Mouse (Mus musculus): ENCODE measurements around the gene Tln1. TPM values are rescaled to one million over a fixed set of nuclear protein-coding genes. Genes with fewer than 3 reads are reported as not detected.
"Not testable (repeated sequence)": the region's sequence is repeated elsewhere in the genome, so short reads cannot be mapped to it uniquely, and the experiment has no call there.

Tln1 gene
- polyA plus RNA-seq, 1 experiment from 2014 or later: 90.9 TPM

GRCm38 (mm10) chr4:43558028-43558630 lies 4.4 kb downstream of the Tln1 start:
- H3K27me3 ChIP-seq (ENCODE audit: control insufficient read depth, insufficient read depth, low read length): no peaks in the 10 kb centered on the region
- peaks cover 48% of the 10 kb centered on the region for H3K36me3 ChIP-seq (ENCODE audit: control insufficient read depth, insufficient read depth, low read length)
- WGBS: 2% methylated on average over 5 of the region's 5 CpGs
- peaks cover 34 to 46% of the 10 kb centered on the region in 2 experiments for H3K4me1 ChIP-seq (ENCODE audit: control insufficient read depth in 2 of 2, insufficient read depth in 2 of 2, low read length in 2 of 2)
- peak overlapping the region; percentile 8 to 93 for H3K4me3 ChIP-seq (ENCODE audit: control insufficient read depth in 1 of 2, insufficient read depth in 1 of 2, low read depth in 1 of 2, low read length in 2 of 2)
- no peaks in the 10 kb centered on the region for H3K9me3 ChIP-seq (ENCODE audit: control insufficient read depth, low read length)
- peak overlapping the region; percentile 88 for H3K4me2 ChIP-seq (ENCODE audit: low read length)
- H3K9ac ChIP-seq (ENCODE audit: low read length): peak overlapping the region; percentile 99
- H3K27ac ChIP-seq (replicated peaks in 1 of 2; ENCODE audit: control insufficient read depth in 1 of 2, insufficient read depth in 1 of 2, low read depth in 2 of 2, low read length in 2 of 2): peak overlapping the region; percentile 97 to 100
- ATAC-seq (ENCODE audit: insufficient number of reproducible peaks, insufficient read depth, low FRiP score, low read depth): 0 out of 2 replicates have a peak, but pooled peaks have one; percentile 4

GRCm38 (mm10) chr4:43555926-43556325 lies 6.6 kb downstream of the Tln1 start:
- Histone ChIP-seq H3K36me3 (ENCODE audit: control insufficient read depth, insufficient read depth, low read length) (peaks cover 70% of the 10 kb centered on the region), H3K4me3 (ENCODE audit: control insufficient read depth in 1 of 2, insufficient read depth in 1 of 2, low read depth in 1 of 2, low read length in 2 of 2) (no peak overlapping the region), H3K27me3 (ENCODE audit: control insufficient read depth, insufficient read depth, low read length) (no peaks in the 10 kb centered on the region), H3K4me1 (ENCODE audit: control insufficient read depth in 2 of 2, insufficient read depth in 2 of 2, low read length in 2 of 2) (peaks cover 31 to 41% of the 10 kb centered on the region in 2 experiments), H3K4me2 (ENCODE audit: low read length) (no peak overlapping the region), H3K9ac (ENCODE audit: low read length) (no peak overlapping the region), H3K9me3 (ENCODE audit: control insufficient read depth, low read length) (peaks cover 6% of the 10 kb centered on the region), H3K27ac (replicated peaks in 1 of 2; ENCODE audit: control insufficient read depth in 1 of 2, insufficient read depth in 1 of 2, low read depth in 2 of 2, low read length in 2 of 2) (no peak overlapping the region)
- 97% methylated on average over 7 of the region's 7 CpGs for WGBS
- ATAC-seq (ENCODE audit: insufficient number of reproducible peaks, insufficient read depth, low FRiP score, low read depth): no peak

GRCm38 (mm10) chr4:43553891-43554290 lies 8.6 kb downstream of the Tln1 start:
- ATAC-seq (ENCODE audit: insufficient number of reproducible peaks, insufficient read depth, low FRiP score, low read depth): no peak
- H3K9me3 ChIP-seq (ENCODE audit: control insufficient read depth, low read length): peaks cover 6% of the 10 kb centered on the region

GRCm38 (mm10) chr4:43552437-43552836 lies 10.1 kb downstream of the Tln1 start:
- H3K27ac ChIP-seq (replicated peaks in 1 of 2; ENCODE audit: control insufficient read depth in 1 of 2, insufficient read depth in 1 of 2, low read depth in 2 of 2, low read length in 2 of 2): no peak overlapping the region
- peaks cover 6% of the 10 kb centered on the region for H3K9me3 ChIP-seq (ENCODE audit: control insufficient read depth, low read length)
- WGBS: 96% methylated on average over 5 of the region's 5 CpGs
- no peak overlapping the region for H3K4me2 ChIP-seq (ENCODE audit: low read length)
- H3K4me3 ChIP-seq (ENCODE audit: control insufficient read depth in 1 of 2, insufficient read depth in 1 of 2, low read depth in 1 of 2, low read length in 2 of 2): no peak overlapping the region
- no peak for ATAC-seq (ENCODE audit: insufficient number of reproducible peaks, insufficient read depth, low FRiP score, low read depth)
- peaks cover 100% of the 10 kb centered on the region for H3K36me3 ChIP-seq (ENCODE audit: control insufficient read depth, insufficient read depth, low read length)
- H3K9ac ChIP-seq (ENCODE audit: low read length): no peak overlapping the region
- H3K27me3 ChIP-seq (ENCODE audit: control insufficient read depth, insufficient read depth, low read length): no peaks in the 10 kb centered on the region
- peaks cover 4 to 6% of the 10 kb centered on the region in 2 experiments for H3K4me1 ChIP-seq (ENCODE audit: control insufficient read depth in 2 of 2, insufficient read depth in 2 of 2, low read length in 2 of 2)

More at GRCm38 (mm10) chr4:43553891-43554290, 8.6 kb downstream of the Tln1 start:
- H3K4me2 ChIP-seq (ENCODE audit: low read length): no peak overlapping the region
- H3K9ac ChIP-seq (ENCODE audit: low read length): no peak overlapping the region
- peaks cover 86% of the 10 kb centered on the region for H3K36me3 ChIP-seq (ENCODE audit: control insufficient read depth, insufficient read depth, low read length)
- H3K27ac ChIP-seq (replicated peaks in 1 of 2; ENCODE audit: control insufficient read depth in 1 of 2, insufficient read depth in 1 of 2, low read depth in 2 of 2, low read length in 2 of 2): no peak overlapping the region
- H3K4me3 ChIP-seq (ENCODE audit: control insufficient read depth in 1 of 2, insufficient read depth in 1 of 2, low read depth in 1 of 2, low read length in 2 of 2): no peak overlapping the region
- peaks cover 16 to 21% of the 10 kb centered on the region in 2 experiments for H3K4me1 ChIP-seq (ENCODE audit: control insufficient read depth in 2 of 2, insufficient read depth in 2 of 2, low read length in 2 of 2)
- H3K27me3 ChIP-seq (ENCODE audit: control insufficient read depth, insufficient read depth, low read length): no peaks in the 10 kb centered on the region

- peaks cover 100% of the 10 kb centered on the region for H3K36me3 ChIP-seq (ENCODE audit: control insufficient read depth, insufficient read depth, low read length)
- not testable (repeated sequence) for H3K9ac ChIP-seq (ENCODE audit: low read length); H3K27me3 ChIP-seq (ENCODE audit: control insufficient read depth, insufficient read depth, low read length); ATAC-seq (ENCODE audit: insufficient number of reproducible peaks, insufficient read depth, low FRiP score, low read depth); H3K4me2 ChIP-seq (ENCODE audit: low read length); H3K4me3 ChIP-seq (ENCODE audit: control insufficient read depth in 1 of 2, insufficient read depth in 1 of 2, low read depth in 1 of 2, low read length in 2 of 2); H3K27ac ChIP-seq (replicated peaks in 1 of 2; ENCODE audit: control insufficient read depth in 1 of 2, insufficient read depth in 1 of 2, low read depth in 2 of 2, low read length in 2 of 2); H3K4me1 ChIP-seq (ENCODE audit: control insufficient read depth in 2 of 2, insufficient read depth in 2 of 2, low read length in 2 of 2); H3K9me3 ChIP-seq (ENCODE audit: control insufficient read depth, low read length)
- WGBS: 78% methylated on average over 6 of the region's 6 CpGs
Measured at GRCm38 (mm10) chr4:43551854-43552253, 10.6 kb downstream of the Tln1 start.

GRCm38 (mm10) chr4:43549055-43549454 lies 13.4 kb downstream of the Tln1 start:
- Histone ChIP-seq H3K4me1 (ENCODE audit: control insufficient read depth in 2 of 2, insufficient read depth in 2 of 2, low read length in 2 of 2) (no peaks in the 10 kb centered on the region), H3K27ac (replicated peaks in 1 of 2; ENCODE audit: control insufficient read depth in 1 of 2, insufficient read depth in 1 of 2, low read depth in 2 of 2, low read length in 2 of 2) (no peak overlapping the region), H3K4me3 (ENCODE audit: control insufficient read depth in 1 of 2, insufficient read depth in 1 of 2, low read depth in 1 of 2, low read length in 2 of 2) (no peak overlapping the region), H3K4me2 (ENCODE audit: low read length) (no peak overlapping the region), H3K27me3 (ENCODE audit: control insufficient read depth, insufficient read depth, low read length) (no peaks in the 10 kb centered on the region), H3K9ac (ENCODE audit: low read length) (no peak overlapping the region), H3K9me3 (ENCODE audit: control insufficient read depth, low read length) (peaks cover 6% of the 10 kb centered on the region), H3K36me3 (ENCODE audit: control insufficient read depth, insufficient read depth, low read length) (peaks cover 100% of the 10 kb centered on the region)
- 86% methylated on average over 12 of the region's 12 CpGs for WGBS
- no peak for ATAC-seq (ENCODE audit: insufficient number of reproducible peaks, insufficient read depth, low FRiP score, low read depth)

GRCm38 (mm10) chr4:43547160-43547559 lies 15.3 kb downstream of the Tln1 start:
- H3K9ac ChIP-seq (ENCODE audit: low read length): no peak overlapping the region
- no peaks in the 10 kb centered on the region for H3K27me3 ChIP-seq (ENCODE audit: control insufficient read depth, insufficient read depth, low read length)
- WGBS: 93% methylated on average over 8 of the region's 8 CpGs

More at GRCm38 (mm10) chr4:43547160-43547559, 15.3 kb downstream of the Tln1 start:
- Histone ChIP-seq H3K27ac (replicated peaks in 1 of 2; ENCODE audit: control insufficient read depth in 1 of 2, insufficient read depth in 1 of 2, low read depth in 2 of 2, low read length in 2 of 2) (no peak overlapping the region), H3K4me1 (ENCODE audit: control insufficient read depth in 2 of 2, insufficient read depth in 2 of 2, low read length in 2 of 2) (no peaks in the 10 kb centered on the region), H3K36me3 (ENCODE audit: control insufficient read depth, insufficient read depth, low read length) (peaks cover 100% of the 10 kb centered on the region), H3K4me2 (ENCODE audit: low read length) (no peak overlapping the region), H3K9me3 (ENCODE audit: control insufficient read depth, low read length) (peaks cover 2% of the 10 kb centered on the region), H3K4me3 (ENCODE audit: control insufficient read depth in 1 of 2, insufficient read depth in 1 of 2, low read depth in 1 of 2, low read length in 2 of 2) (no peak overlapping the region)
- no peak for ATAC-seq (ENCODE audit: insufficient number of reproducible peaks, insufficient read depth, low FRiP score, low read depth)

All from heart, embryonic 14.5 days (tissue).